Mouse (Mus musculus) T-helper 17 cell (primary cell): ENCODE measurements around the gene Pcgf2.
"Not testable (repeated sequence)": the region's sequence is repeated elsewhere in the genome, so short reads cannot be mapped to it uniquely, and the experiment has no call there.

ENCODE experiments used
- in situ Hi-C, 2 experiments: fragments of 300-600 bp; cut with MboI, MseI; formaldehyde crosslinking; loops; 1 replicate in 1 of 2; 2 replicates in 1 of 2; pipeline ENCODE4 v1.15.1; 2025; ENCODE audit warnings: high pct_unique_total_duplicates in 2 of 2

The Pcgf2 gene

DNA sequence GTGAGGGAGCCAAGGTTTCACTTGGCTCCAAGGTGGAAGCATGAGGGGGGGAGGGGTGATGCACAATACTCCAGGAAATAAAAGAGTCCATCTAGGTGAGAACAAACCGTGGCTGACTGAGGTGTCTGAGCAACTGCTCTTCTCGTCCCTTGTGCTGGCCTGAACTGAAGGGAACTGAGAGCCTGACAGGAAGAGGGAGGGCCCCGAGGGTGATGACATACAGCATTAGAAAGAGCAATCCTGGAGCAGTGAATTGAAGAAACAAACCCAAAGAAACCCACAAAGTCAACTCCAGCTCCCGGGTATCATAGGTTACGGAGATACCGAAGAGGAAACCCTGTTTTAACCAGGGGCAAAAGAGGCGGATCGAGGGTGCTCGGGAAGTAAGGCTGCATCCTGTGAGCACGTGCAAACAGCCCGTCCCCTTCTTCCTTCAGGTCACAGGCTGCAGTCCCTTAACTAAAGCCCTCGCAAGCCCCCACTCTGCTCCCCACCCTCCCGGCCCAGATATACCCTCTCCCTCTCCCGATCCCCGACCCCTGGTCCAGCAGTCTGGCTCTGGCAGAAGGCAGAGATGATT is 18.1 kb upstream of the Pcgf2 start:
- in situ Hi-C loops = no loop called here

DNA sequence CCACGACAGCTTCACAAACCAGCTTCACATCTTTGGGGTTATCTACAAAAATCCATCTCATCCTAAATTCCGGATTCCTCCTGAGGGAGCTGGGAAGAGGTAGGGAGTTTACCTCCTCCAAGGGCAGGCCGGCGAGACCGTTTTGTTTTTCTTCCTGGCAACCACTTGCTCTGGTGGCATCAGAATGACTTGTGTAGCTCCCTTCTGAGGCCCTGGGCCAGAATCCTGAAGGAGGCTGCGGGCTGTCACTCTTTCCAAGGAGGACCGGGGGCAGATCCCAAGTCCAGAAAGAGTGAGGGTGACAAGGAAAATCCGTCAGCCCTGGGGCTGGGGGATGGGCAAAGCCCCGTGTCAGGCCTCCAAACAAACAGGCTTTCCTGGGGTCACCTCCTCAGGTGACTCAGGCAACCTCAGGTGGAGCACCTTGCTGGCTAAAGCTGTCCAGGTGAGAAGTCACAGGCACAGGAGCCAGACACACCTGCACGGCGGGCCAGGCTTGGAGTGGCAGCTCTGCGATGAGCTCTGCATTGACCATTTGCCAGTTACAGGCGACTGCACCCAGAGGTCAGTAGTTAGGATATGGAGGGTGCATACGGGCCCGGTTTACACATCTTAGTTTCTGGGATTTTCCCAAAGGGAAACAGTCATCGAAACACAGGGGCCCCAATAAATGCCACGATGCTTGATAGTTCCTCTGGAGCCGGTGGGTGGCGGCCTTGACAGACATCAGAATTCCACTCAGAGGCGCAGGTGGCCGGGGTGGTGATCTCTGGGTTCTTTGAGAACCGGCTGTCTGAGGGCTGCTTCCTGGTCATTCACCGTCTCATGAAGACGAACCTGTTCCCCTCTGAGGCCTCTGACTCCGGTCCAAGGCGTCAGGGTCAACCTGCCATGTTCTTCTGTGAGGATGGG is 17.3 kb upstream of the Pcgf2 start:
- in situ Hi-C loops = no loop called here

GRCm38 (mm10) chr11:97716021-97716420 is 15.7 kb upstream of the Pcgf2 start:
- in situ Hi-C loops = no loop called here

- in situ Hi-C loops = no loop called here
Measured at GRCm38 (mm10) chr11:97714784-97715760, 14.8 kb upstream of the Pcgf2 start.

DNA sequence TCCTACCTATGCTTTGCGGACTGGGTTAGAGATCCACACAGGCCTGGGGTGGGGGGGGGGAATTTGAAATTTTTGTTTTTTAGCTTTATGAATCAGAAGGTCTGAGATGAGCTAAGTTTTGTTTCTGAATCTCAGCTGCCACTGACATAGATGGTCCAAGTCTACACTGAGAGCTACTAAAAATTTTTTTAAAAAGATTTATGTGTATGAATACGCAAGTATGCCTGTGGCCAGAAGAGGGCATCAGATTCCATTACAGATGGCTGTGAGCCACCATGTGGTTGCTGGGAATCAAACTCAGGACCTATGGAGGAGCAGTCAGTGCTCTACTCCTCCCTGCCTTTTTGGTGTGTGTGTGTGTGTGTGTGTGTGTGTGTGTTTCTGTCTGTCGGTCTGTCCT is 14.1 kb upstream of the Pcgf2 start:
- in situ Hi-C loops = no loop called here

DNA sequence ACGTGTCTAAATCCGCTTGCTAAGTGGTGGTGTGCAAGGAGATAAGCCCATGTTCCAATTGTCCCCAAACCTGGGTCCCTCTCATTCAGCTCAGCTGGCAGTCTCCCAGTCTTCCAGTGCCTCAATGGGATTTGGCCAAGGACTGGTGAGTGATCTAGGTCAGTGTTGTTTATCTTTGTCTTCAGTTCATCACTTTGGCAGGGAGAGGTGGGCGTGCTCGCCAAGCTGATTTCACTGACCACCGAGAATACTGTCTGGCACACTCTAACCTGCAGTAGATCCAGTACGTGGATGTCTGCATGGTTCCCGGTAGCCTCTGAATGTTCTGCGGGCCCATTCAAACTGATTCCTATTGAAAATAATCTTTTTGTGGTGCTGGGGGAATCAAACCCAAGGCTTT is 13.6 kb upstream of the Pcgf2 start:
- in situ Hi-C loops = no loop called here

DNA sequence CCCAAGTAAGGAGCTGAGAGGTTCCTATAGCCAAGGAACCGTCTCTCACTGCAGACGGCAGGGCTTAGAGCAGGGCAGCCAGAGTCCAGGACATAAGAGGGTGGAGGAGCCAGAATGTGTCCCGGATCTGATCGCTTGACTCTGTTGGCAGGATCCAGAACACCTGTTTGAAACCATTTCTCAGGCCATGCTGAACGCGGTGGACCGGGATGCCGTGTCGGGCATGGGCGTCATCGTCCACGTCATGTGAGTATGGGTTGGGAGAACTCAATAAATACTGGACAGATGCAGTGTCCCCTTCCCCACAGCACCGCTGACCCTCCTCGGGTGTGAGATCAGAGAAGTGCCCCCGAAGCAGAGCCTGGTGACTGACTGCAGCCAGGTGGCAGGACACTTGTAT is 12.0 kb upstream of the Pcgf2 start:
- in situ Hi-C loops = no loop called here

GRCm38 (mm10) chr11:97711200-97711900 is 11.1 kb upstream of the Pcgf2 start:
- in situ Hi-C loops = no loop called here

DNA sequence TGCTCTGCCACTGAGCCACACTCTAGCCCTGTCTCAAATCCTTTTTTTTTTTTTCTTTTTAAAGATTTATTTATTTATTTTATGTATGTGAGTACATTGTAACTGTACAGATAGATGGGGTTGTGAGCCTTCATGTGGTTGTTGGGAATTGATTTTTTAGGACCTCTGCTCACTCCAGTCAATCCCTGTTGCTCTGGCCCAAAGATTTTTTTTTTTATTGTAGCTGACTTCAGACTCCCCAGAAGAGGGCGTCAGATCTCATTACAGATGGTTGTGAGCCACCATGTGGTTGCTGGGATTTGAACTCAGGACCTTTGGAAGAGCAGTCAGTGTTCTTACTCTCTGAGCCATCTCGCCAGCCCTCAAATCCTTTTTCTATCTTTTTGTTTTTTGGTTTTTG is 9.8 kb upstream of the Pcgf2 start:
- in situ Hi-C loops = not testable (repeated sequence)

GRCm38 (mm10) chr11:97703039-97703826 is 2.9 kb upstream of the Pcgf2 start, which contains the start of gene Psmb3:
Gene Psmb3, plus strand, starts transcription at chr11:97703399.
- in situ Hi-C loops = loop anchor here in 1 of 2 experiments (5.0 kb wide), 1 partner anchor 34 kb away; no protein-coding TSS in a partner anchor

DNA sequence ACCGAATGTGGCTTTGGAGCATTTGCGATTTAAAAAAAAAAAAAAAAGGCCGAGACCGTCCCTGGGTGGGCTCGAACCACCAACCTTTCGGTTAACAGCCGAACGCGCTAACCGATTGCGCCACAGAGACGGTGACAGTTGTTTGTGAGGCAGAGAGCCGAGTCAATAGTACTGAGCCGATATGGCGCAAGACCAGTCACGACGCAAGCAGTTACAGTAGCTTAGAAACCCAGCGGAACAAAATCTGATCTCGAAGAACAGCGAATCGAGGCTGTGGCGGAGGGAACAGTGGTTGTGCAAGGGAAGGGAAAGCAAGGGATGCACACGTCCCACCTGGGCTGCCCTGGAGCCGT is 2.1 kb upstream of the Pcgf2 start:
- in situ Hi-C loops = loop anchor here in 1 of 2 experiments (5.0 kb wide), 1 partner anchor 35 kb away; no protein-coding TSS in a partner anchor

GRCm38 (mm10) chr11:97701581-97702392 is 1.5 kb upstream of the Pcgf2 start:
- in situ Hi-C loops = loop anchor here in 1 of 2 experiments (5.0 kb wide), 1 partner anchor 36 kb away; no protein-coding TSS in a partner anchor

GRCm38 (mm10) chr11:97700746-97701580 is 666 bp upstream of the Pcgf2 start:
- in situ Hi-C loops = loop anchor here in 1 of 2 experiments (5.0 kb wide), 1 partner anchor 36 kb away; no protein-coding TSS in a partner anchor

DNA sequence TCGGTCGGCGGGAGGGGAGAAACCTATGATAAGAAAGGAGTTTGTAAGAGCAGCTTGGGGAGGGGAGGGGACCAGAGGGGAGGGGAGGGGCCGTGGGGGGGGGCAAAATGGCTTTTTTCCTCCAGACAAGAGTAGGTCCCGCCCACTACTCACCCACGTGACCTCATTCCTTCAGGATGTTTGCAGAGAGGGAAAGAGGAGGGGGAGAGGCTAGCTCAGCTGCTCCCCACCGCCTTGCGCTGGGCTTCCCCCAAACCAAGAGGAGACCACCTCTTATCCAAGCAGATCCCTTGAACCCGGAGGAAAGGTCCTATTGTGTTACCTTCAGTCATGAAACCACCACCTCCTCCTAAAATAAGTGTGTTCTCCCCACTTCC is 683 bp downstream of the Pcgf2 start:
- in situ Hi-C loops = loop anchor here in 1 of 2 experiments (5.0 kb wide), 2 partner anchors 38 to 67 kb away; no protein-coding TSS in a partner anchor

- in situ Hi-C loops = loop anchor here in 1 of 2 experiments (5.0 kb wide), 1 partner anchor 67 kb away; no protein-coding TSS in a partner anchor
Measured at GRCm38 (mm10) chr11:97698741-97699611, 1.3 kb downstream of the Pcgf2 start.

- in situ Hi-C loops = loop anchor here in 1 of 2 experiments (5.0 kb wide), 1 partner anchor 66 kb away; no protein-coding TSS in a partner anchor
Measured at GRCm38 (mm10) chr11:97697891-97698529, 2.3 kb downstream of the Pcgf2 start.
